Mouse (Mus musculus): ENCODE data around the gene Lingo1.

Gene Lingo1

GRCm38 (mm10) chr9:56606082-56606740 lies 190.1 kb downstream of the Lingo1 start:
- DNase-seq (ENCODE audit: low spot score in 2 of 2): no peak

GRCm38 (mm10) chr9:56605443-56605806 lies 190.8 kb downstream of the Lingo1 start:
- no peak for DNase-seq (ENCODE audit: low spot score in 2 of 2)

GRCm38 (mm10) chr9:56604797-56605442 lies 191.3 kb downstream of the Lingo1 start:
- DNase-seq (ENCODE audit: low spot score in 2 of 2): no peak

- DNase-seq (ENCODE audit: low spot score in 2 of 2): no peak
These were observed 195.6 kb downstream of the Lingo1 start for GRCm38 (mm10) chr9:56600655-56601054.

GRCm38 (mm10) chr9:56592639-56593038 lies 203.6 kb downstream of the Lingo1 start:
- DNase-seq (ENCODE audit: low spot score in 2 of 2): no peak

GRCm38 (mm10) chr9:56591248-56591888 lies 204.9 kb downstream of the Lingo1 start:
- no peak for DNase-seq (ENCODE audit: low spot score in 2 of 2)

GRCm38 (mm10) chr9:56589762-56590161 lies 206.5 kb downstream of the Lingo1 start:
- no peak for DNase-seq (ENCODE audit: low spot score in 2 of 2)

GRCm38 (mm10) chr9:56584043-56584424 lies 212.2 kb downstream of the Lingo1 start:
- DNase-seq (ENCODE audit: low spot score in 2 of 2): no peak

GRCm38 (mm10) chr9:56583139-56584042 lies 212.9 kb downstream of the Lingo1 start:
- no peak for DNase-seq (ENCODE audit: low spot score in 2 of 2)

GRCm38 (mm10) chr9:56582628-56583027 lies 213.6 kb downstream of the Lingo1 start:
- no peak for DNase-seq (ENCODE audit: low spot score in 2 of 2)

GRCm38 (mm10) chr9:56581700-56582099 lies 214.6 kb downstream of the Lingo1 start:
- DNase-seq (ENCODE audit: low spot score in 2 of 2): no peak

- DNase-seq (ENCODE audit: low spot score in 2 of 2): no peak
These were observed 215.3 kb downstream of the Lingo1 start for GRCm38 (mm10) chr9:56581016-56581415.

GRCm38 (mm10) chr9:56580101-56580500 lies 216.2 kb downstream of the Lingo1 start:
- no peak for DNase-seq (ENCODE audit: low spot score in 2 of 2)

GRCm38 (mm10) chr9:56577405-56577804 lies 218.9 kb downstream of the Lingo1 start:
- no peak for DNase-seq (ENCODE audit: low spot score in 2 of 2)

- no peak for DNase-seq (ENCODE audit: low spot score in 2 of 2)
These were observed 223.5 kb downstream of the Lingo1 start for GRCm38 (mm10) chr9:56572534-56573479.
